In genomic region chr7:45309455-45309854, GRCm38 (mm10) we compare ENCODE assay signal across 1 mouse cellular context.
TF ChIP-seq lines count a peak whose summit lies in the region.

No protein-coding gene starts in this region.

TF ChIP-seq in CH12.LX, 34 proteins besides CTCF, POLR2A, EP300 and RAD21:
- TF ChIP-seq ZMIZ1 (IDR thresholded peaks at IDR 0.05; ENCODE audit: low read depth, low read length) (no peak), TCF12 (IDR thresholded peaks at IDR 0.05; ENCODE audit: low read depth, low read length) (no peak), SMC3 (IDR thresholded peaks at IDR 0.05; ENCODE audit: low read depth, low read length) (peak; percentile 55), NRF1 (IDR thresholded peaks at IDR 0.05; ENCODE audit: low read depth, low read length) (0 out of 2 replicates have a peak, but pooled peaks have one; percentile 23), ELF1 (IDR thresholded peaks at IDR 0.05; ENCODE audit: low read depth, low read length) (peak; percentile 29; the same call in 1 of the 2 replicates)
